Mouse (Mus musculus): ENCODE results near the gene Plekha7.

DNA sequence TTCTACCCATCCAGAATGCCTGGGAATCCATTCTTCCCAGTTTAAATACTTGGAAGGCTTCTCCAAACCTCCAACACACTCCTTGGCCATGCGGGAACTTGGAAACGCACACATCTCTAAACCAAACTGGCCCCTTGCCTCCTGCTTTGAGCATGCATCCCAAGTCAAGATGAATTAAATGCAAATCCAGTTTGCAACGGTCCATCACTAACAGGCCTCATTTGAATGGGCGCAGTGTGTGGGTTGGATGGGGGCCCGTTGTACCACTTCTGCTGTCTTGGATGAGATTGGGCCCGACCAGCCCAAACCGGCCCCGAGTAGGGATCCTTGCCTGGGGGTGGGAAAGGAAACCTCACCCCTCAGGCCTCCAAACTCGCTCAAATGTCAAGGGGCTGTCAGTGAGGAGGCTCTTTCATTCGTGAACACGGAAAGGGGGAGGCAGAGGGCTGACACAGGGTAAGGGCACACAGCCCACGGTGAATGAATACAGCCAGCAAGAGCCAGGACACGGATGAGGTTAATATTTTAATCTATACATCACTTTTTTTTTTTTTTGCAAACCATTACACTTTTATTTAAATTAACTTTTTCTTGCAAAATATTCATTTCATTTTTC is 185.1 kb downstream of the Plekha7 start:
- TF ChIP-seq CTCF (IDR thresholded peaks at IDR 0.05; ENCODE audit: borderline replicate concordance, insufficient read depth, low read depth, low read length) = no peak
- no peak for TF ChIP-seq POLR2A (IDR thresholded peaks at IDR 0.05; ENCODE audit: borderline replicate concordance, insufficient read depth, low read length)
